Mouse (Mus musculus): ENCODE data around the gene Slc22a14. TPM values are rescaled to one million over a fixed set of nuclear protein-coding genes. Genes with fewer than 3 reads are reported as not detected.
"Not testable (repeated sequence)": the region's sequence is repeated elsewhere in the genome, so short reads cannot be mapped to it uniquely, and the experiment has no call there.

The Slc22a14 gene
- total RNA-seq, 2 experiments from 2014 or later = not detected

DNA sequence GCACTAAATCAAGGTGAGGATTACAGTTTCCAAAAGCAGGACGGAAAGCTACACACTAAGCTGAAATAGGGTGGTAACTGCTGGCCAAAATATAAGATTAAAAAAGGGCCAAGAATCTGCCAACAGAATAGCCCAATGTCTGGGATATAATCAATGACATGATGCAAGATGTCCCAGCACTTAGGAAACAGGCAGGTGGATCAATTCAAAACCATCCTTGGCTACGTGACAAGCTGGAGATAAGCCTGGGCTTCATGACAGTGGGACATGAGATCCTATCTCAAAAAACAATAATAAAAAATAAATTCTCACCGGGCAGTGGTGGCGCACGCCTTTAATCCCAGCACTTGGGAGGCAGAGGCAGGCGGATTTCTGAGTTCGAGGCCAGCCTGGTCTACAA is 59.5 kb downstream of the Slc22a14 start:
- Histone ChIP-seq H3K4me3 (no peak overlapping the region), H3K27ac (no peak overlapping the region)
- TF ChIP-seq CTCF (IDR thresholded peaks at IDR 0.05) = no peak
- no peak for DNase-seq
- intact Hi-C loops (cut with DNase I) = no loop called here

DNA sequence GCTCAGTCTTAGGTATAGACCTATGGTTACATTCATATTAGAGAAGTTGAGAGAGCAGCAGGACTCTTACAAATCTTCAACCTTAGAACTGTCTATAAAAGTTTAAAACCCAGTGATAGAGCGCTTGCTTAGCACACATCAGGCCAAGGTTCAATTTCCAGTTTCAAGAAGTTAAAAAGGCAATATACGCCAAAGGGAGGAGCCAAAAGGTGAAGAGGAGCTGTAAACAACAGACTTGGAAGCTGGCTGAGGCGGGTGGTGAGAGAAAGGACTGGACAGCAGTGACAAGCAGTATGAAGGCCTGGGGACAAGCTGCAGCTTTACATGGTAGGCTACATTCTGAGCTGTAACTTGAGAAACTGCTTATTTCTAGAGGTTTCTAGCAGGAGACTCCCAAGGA is 66.8 kb downstream of the Slc22a14 start:
- H3K4me3 ChIP-seq = no peak overlapping the region
- DNase-seq = no peak
- intact Hi-C loops (cut with DNase I) = no loop called here
- peak overlapping the region; percentile 79 for H3K27ac ChIP-seq
- no peak for TF ChIP-seq CTCF (IDR thresholded peaks at IDR 0.05)

GRCm38 (mm10) chr9:119297696-119298095 is 67.7 kb downstream of the Slc22a14 start:
- TF ChIP-seq CTCF (IDR thresholded peaks at IDR 0.05) = no peak
- intact Hi-C loops (cut with DNase I) = no loop called here
- Histone ChIP-seq H3K4me3 (no peak overlapping the region), H3K27ac (peak overlapping the region; percentile 54)
- no peak for DNase-seq

DNA sequence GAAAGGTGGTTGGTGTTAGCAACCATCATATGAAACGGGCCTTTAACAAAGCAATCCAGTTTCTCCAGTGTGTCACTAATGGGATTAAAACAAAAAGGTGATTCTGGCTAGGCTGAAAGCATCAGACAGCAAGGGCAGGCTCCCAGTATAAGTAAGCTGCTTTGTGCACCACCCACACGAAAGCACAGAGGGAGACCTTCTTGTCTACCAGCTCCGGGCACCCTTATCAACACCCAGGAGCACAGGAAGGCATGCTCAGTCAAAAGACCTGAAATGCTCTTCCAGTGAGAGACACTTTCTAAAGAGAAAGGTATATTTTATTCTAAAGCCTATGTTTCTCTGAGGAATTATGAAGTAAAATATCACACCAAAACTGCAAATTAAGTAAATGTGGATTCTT is 74.6 kb downstream of the Slc22a14 start:
- no peak for DNase-seq
- intact Hi-C loops (cut with DNase I) = no loop called here
- Histone ChIP-seq H3K27ac (no peak overlapping the region), H3K4me3 (no peak overlapping the region)
- TF ChIP-seq CTCF (IDR thresholded peaks at IDR 0.05) = no peak

DNA sequence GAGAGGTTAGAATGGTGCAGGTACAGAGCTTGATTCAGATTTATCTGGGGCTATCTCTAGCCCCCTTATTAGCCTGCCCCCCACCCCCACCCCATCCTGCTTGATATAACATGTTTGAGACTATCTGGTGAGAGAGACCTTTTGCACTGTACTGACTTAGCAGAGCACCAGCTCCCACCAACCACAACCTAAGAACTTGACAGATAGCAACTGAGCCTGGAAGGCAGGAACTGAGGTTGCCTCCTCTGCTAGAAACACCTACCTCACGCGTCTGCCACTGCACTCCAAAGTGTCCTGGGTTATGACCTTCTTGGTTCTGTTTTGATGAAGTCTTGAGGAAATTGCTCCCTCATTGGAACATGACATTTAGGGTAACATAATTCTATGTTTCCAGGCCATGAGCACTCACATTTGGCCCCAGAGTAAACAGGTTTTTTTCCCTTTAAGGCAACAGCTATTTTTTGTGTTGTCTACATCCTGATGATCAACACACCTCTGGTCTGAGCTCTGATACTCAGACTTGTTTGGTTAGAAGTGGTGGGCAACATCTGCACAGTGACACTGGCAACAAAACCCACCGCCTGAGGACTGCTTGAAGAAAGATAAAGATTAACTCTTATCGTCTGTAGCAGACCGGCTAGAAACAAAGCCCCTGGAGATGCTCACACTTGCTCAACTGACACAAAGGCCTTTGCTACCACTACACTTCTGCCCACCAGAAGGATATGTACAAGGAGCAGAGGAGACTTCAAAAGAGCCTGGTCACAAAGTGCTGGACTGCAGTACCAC is 84.3 kb downstream of the Slc22a14 start:
- intact Hi-C loops (cut with DNase I) = no loop called here
- no peak overlapping the region for H3K27ac ChIP-seq
- no peak for DNase-seq
- TF ChIP-seq CTCF (IDR thresholded peaks at IDR 0.05) = no peak
- H3K4me3 ChIP-seq = no peak overlapping the region

- intact Hi-C loops (cut with DNase I) = loop anchor here (10.0 kb wide), 1 partner anchor 123 kb away; the partner anchor contains the start of genes Acaa1b and Gm47289
- Histone ChIP-seq H3K4me3 (no peak overlapping the region), H3K27ac (no peak overlapping the region)
- TF ChIP-seq CTCF (IDR thresholded peaks at IDR 0.05) = no peak
- DNase-seq = no peak
These were observed 87.3 kb downstream of the Slc22a14 start for GRCm38 (mm10) chr9:119278031-119278430.

DNA sequence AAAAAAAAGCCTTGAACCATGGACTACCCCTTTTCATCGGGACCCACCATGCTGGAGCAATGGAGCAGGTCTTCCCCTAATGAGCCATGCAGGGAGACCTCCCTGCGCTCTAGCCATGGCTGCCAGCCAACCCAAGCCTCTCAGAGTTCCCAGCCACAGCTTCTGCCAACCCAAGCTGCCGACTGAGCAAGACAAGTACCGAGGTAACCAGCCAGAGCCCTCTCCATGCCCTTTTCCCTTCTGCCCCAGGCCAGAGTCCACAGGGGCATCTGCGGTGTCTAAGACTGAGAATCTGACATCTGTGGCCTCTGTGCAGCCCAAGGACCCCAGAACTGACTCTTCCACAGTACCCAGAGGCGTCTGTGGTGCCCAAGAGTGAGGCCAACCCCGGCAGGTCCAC is 89.0 kb downstream of the Slc22a14 start:
- no peak for TF ChIP-seq CTCF (IDR thresholded peaks at IDR 0.05)
- Histone ChIP-seq H3K4me3 (no peak overlapping the region), H3K27ac (peak overlapping the region; percentile 16; the same call in 1 of the 2 replicates)
- DNase-seq = peak; percentile 53
- intact Hi-C loops (cut with DNase I) = loop anchor here (10.0 kb wide), 1 partner anchor 122 kb away; the partner anchor contains the start of genes Acaa1b and Gm47289

DNA sequence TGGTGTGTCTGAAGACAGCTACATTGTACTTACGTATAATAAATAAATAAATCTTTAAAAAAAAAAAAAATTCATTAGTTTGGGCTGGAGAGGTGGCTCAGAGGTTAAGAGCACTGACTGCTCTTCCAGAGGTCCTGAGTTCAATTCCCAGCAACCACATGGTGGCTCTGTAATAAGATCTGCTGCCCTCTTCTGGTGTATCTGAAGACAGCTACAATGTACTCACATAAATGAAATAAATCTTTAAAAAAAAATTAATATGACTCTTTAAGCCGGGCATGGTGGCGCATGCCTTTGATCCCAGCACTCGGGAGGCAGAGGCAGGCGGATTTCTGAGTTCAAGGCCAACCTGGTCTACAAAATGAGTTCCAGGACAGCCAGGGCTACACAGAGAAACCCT is 90.5 kb downstream of the Slc22a14 start:
- not testable (repeated sequence) for H3K4me3 ChIP-seq
- intact Hi-C loops (cut with DNase I) = loop anchor here (10.0 kb wide), 1 partner anchor 120 kb away; the partner anchor contains the start of genes Acaa1b and Gm47289

DNA sequence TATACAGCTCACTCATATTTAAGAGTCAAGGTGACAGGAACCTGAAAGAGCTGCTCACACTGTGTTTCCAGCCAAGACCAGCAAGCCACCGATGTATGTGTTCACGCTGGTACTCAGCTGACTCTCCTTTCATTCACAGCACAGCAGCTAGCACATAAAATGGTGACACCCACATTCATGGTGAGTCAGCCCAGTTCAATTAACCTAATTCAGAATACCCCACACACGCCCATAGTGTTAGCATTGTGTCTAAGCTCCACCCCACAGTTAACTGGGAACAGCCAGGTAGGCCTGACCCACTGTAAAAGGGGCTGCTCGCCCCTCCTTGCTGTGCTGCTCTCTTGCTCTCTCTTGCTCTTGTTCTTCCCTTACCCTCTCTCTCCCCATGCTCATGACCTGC is 93.9 kb downstream of the Slc22a14 start:
- Histone ChIP-seq H3K27ac (no peak overlapping the region), H3K4me3 (no peak overlapping the region)
- intact Hi-C loops (cut with DNase I) = loop anchor here (10.0 kb wide), 1 partner anchor 117 kb away; the partner anchor contains the start of genes Acaa1b and Gm47289
- TF ChIP-seq CTCF (IDR thresholded peaks at IDR 0.05) = no peak
- no peak for DNase-seq

More for the DNA sequence above, 90.5 kb downstream of the Slc22a14 start:
- peak; percentile 43 for TF ChIP-seq CTCF (IDR thresholded peaks at IDR 0.05)
- H3K27ac ChIP-seq, DNase-seq: not testable (repeated sequence)

DNA sequence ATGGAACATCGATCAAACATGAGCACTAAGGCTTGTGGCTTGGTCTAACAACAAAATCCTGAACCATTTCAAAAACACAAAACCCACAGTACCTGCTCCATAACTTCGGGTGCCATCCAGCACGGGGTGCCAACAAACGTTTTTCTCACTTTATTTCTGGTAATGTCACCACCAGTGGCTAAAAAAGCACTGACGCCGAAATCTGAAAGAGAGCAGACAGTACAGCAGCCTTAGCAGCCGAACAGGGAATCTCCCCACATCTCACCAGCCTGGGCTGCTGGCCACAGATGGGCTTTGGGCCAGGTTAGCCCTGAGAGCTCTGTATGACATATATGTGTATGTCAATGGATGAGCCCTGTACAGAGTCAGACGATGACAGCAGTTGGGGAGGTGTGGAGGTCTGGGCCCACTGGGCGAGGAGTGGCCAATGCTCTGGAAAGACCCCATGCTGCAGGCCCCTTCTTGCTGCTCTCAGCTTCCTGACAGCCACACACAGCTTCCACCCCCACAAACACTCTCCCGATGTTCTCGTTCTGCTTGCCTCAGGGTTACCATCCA is 96.7 kb downstream of the Slc22a14 start:
- no peak overlapping the region for H3K27ac ChIP-seq
- TF ChIP-seq CTCF (IDR thresholded peaks at IDR 0.05) = no peak
- H3K4me3 ChIP-seq = no peak overlapping the region
- intact Hi-C loops (cut with DNase I) = loop anchor here (10.0 kb wide), 1 partner anchor 166 kb away; no protein-coding TSS in a partner anchor
- no peak for DNase-seq

DNA sequence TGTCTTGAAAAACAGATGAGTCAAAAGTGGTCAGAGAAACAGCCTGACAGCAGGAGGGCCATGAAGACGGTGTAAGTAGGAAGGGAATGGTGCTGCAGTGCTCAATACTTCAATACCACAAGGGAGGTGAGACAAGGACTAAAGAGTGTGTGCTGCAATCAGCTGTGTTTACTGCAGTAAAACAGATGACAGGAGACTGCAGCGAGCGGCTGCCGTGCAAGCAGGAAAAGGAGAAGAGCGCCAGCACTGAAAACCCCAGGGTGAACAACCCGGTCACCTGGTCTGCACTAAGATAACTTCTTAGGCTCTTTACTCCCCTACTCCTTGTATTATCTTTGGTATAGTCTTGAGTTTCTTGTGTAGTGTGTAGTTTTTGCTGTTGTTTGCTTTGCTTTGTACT is 97.2 kb downstream of the Slc22a14 start:
- no peak overlapping the region for H3K4me3 ChIP-seq
- no peak for DNase-seq
- H3K27ac ChIP-seq = no peak overlapping the region
- TF ChIP-seq CTCF (IDR thresholded peaks at IDR 0.05) = no peak
- intact Hi-C loops (cut with DNase I) = loop anchor here (10.0 kb wide), 1 partner anchor 167 kb away; no protein-coding TSS in a partner anchor

DNA sequence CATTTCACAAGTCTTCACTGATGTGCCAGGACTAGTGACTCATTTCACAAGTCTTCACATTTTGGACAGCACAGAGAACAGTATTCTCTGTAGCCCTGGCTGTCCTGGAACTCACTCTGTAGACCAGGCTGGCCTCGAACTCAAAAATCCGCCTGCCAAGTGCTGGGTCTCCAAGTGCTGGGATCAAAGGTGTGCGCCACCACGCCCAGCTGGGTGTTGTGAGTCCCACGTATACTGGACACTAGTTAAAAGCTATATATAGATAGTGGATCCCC is 99.3 kb downstream of the Slc22a14 start:
- intact Hi-C loops (cut with DNase I) = loop anchor here (10.0 kb wide), 1 partner anchor 169 kb away; no protein-coding TSS in a partner anchor
- H3K4me3 ChIP-seq, DNase-seq: not testable (repeated sequence)
- peak overlapping the region; percentile 20; the same call in 1 of the 2 replicates for H3K27ac ChIP-seq

GRCm38 (mm10) chr9:119265373-119266120 is 99.8 kb downstream of the Slc22a14 start:
- peak; percentile 34 for DNase-seq
- peak overlapping the region; percentile 70 for H3K27ac ChIP-seq
- H3K4me3 ChIP-seq = not testable (repeated sequence)
- intact Hi-C loops (cut with DNase I) = loop anchor here (10.0 kb wide), 1 partner anchor 169 kb away; no protein-coding TSS in a partner anchor
